Mouse (Mus musculus): ENCODE data around the gene Syne1.

GRCm38 (mm10) chr10:4977374-4977773 lies 573.9 kb downstream of the Syne1 start:
- TF ChIP-seq CTCF (IDR thresholded peaks at IDR 0.05; ENCODE audit: low read depth, low read length) (no peak), POLR2A (IDR thresholded peaks at IDR 0.05; ENCODE audit: extremely low read depth, insufficient read depth, low read length) (no peak)

Measured in liver, adult 2 months (tissue).